Mouse (Mus musculus) midbrain, embryonic 13.5 days (tissue): ENCODE measurements around the gene Abca4. TPM values are rescaled to one million over a fixed set of nuclear protein-coding genes. Genes with fewer than 3 reads are reported as not detected.

Experiments used
- ATAC-seq: fragments of 200-750 bp; cut with Nextera tagmentation; 2 replicates; pipeline ENCODE4 v1.8.0; 2017; ENCODE audit warnings: mild to moderate bottlenecking, moderate TSS enrichment, moderate library complexity
- H3K27ac ChIP-seq: fragments of 300-500 bp; sonication (generic); 2 replicates; pipeline ENCODE4 v1.5.1; 2015; ENCODE audit warnings: inconsistent platforms, mild to moderate bottlenecking, moderate library complexity
- H3K27me3 ChIP-seq: fragments of 300-500 bp; sonication (generic); 2 replicates; pipeline ENCODE4 v1.6.1; 2015; ENCODE audit warnings: mild to moderate bottlenecking, inconsistent platforms
- H3K36me3 ChIP-seq: fragments of 300-500 bp; sonication (generic); 2 replicates; pipeline ENCODE4 v1.6.1; 2015; ENCODE audit warnings: mild to moderate bottlenecking, inconsistent platforms
- H3K4me1 ChIP-seq: fragments of 300-500 bp; sonication (generic); replicated peaks from 2 replicates; pipeline ENCODE4 v1.6.1; 2015; ENCODE audit warnings: inconsistent platforms
- H3K4me2 ChIP-seq: fragments of 300-500 bp; sonication (generic); replicated peaks from 2 replicates; pipeline ENCODE4 v1.6.1; 2015; ENCODE audit warnings: moderate library complexity, mild to moderate bottlenecking, inconsistent platforms
- H3K4me3 ChIP-seq: fragments of 300-500 bp; sonication (generic); replicated peaks from 2 replicates; pipeline ENCODE4 v1.5.1; 2015; ENCODE audit warnings: mild to moderate bottlenecking, inconsistent platforms
- H3K9ac ChIP-seq: fragments of 300-500 bp; sonication (generic); replicated peaks from 2 replicates; pipeline ENCODE4 v1.6.1; 2015; ENCODE audit warnings: mild to moderate bottlenecking, inconsistent platforms
- H3K9me3 ChIP-seq: fragments of 300-500 bp; sonication (generic); 2 replicates; pipeline ENCODE4 v1.6.1; 2016; ENCODE audit warnings: mild to moderate bottlenecking, inconsistent platforms
- WGBS: fragments of 180-500 bp; shearing (Covaris S2); methylation state at CpG from one replicate; pipeline ENCODE4 v1.1.7; 2015; 5-methylcytosine and 5-hydroxymethylcytosine counted together
- polyA plus RNA-seq: library from polyadenylated mRNA; unstranded; fragments of >200 nt; fragmentation: Nextera tagmentation; extraction: Ambion mirVana; gene quantifications from 2 replicates; pipeline ENCODE4 v1.2.1, GENCODE M21; 2015

Abca4 gene
- polyA plus RNA-seq, 1 experiment from 2014 or later, result 1.3 TPM

DNA sequence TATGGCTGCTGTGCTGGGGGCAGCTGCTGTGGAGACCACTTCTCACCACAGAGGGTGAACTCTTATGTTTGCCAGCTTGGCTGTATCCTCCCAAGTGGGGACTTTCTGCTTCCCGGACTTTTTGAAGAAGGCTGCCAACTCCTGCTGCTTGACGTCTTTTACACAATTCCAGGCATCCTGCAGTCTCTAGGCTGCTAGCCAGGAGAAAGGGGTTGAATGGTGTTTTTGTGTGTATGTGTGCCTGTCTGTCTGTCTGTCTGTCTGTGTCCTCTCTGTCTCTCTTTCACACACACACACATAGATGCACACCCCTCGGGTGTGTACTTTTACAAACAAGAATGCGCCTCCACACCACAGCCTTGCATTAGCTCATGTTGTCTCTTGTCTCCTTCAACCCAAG lies 108.2 kb downstream of the Abca4 start:
- H3K27me3 ChIP-seq, result no peaks in the 10 kb centered on the region
- WGBS, result 70% methylated on average over 4 of the region's 4 CpGs

DNA sequence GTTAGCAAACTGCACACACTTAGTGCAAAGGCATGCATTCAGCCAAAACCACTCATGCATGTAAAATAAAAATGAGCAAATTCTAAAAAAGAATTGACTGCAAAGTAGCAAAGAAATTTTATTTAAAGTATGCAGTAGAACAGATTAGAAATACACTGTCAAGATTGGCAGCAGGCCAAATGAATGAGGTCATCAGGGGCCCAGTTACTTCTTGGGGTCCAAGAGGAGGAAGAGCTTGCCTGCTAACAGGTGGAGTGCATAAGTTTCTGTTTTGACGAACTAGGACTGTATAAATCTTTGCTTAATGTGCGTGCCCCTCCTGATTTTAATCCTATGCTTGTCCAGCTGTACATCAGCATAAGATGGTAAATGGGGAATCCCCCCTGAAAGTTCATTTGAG lies 109.8 kb downstream of the Abca4 start:
- Histone ChIP-seq H3K27ac (no peak overlapping the region), H3K4me1 (no peaks in the 10 kb centered on the region), H3K4me2 (no peak overlapping the region), H3K9ac (no peak overlapping the region), H3K27me3 (no peaks in the 10 kb centered on the region), H3K36me3 (no peaks in the 10 kb centered on the region), H3K4me3 (no peak overlapping the region), H3K9me3 (no peaks in the 10 kb centered on the region)
- 84% methylated on average over 2 of the region's 2 CpGs for WGBS
- no peak for ATAC-seq

More for the DNA sequence above, 108.2 kb downstream of the Abca4 start:
- H3K4me2 ChIP-seq, result no peak overlapping the region
- no peak overlapping the region for H3K27ac ChIP-seq
- H3K9me3 ChIP-seq, result no peaks in the 10 kb centered on the region
- H3K4me1 ChIP-seq, result no peaks in the 10 kb centered on the region
- no peak overlapping the region for H3K9ac ChIP-seq
- no peak overlapping the region for H3K4me3 ChIP-seq
- no peaks in the 10 kb centered on the region for H3K36me3 ChIP-seq
- no peak for ATAC-seq

DNA sequence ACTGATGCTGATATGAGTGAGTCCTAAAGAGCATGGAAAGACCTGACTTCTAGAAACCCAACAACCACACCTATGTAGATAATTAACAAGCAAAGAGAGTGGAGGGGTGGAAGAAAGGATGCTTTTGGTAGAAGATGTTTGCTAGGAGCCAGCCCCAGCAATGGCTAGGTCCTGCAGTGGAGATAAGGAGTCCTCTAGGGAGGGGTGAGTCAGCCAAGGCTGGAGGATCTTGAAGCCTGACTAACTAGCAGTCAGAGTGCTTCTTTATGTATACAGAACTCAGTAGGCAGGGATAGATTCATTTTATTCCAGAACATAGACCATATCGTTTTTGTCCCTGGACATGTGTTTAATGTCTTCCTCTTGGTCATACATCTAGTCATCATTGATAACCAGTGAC lies 115.2 kb downstream of the Abca4 start:
- H3K4me3 ChIP-seq, result no peak overlapping the region
- H3K9ac ChIP-seq, result no peak overlapping the region
- no peak overlapping the region for H3K4me2 ChIP-seq
- no peak overlapping the region for H3K27ac ChIP-seq
- ATAC-seq, result no peak
- H3K36me3 ChIP-seq, result no peaks in the 10 kb centered on the region
- no peaks in the 10 kb centered on the region for H3K9me3 ChIP-seq
- H3K4me1 ChIP-seq, result no peaks in the 10 kb centered on the region
- H3K27me3 ChIP-seq, result no peaks in the 10 kb centered on the region
- WGBS, result 94% methylated on average over 1 of the region's 1 CpGs

DNA sequence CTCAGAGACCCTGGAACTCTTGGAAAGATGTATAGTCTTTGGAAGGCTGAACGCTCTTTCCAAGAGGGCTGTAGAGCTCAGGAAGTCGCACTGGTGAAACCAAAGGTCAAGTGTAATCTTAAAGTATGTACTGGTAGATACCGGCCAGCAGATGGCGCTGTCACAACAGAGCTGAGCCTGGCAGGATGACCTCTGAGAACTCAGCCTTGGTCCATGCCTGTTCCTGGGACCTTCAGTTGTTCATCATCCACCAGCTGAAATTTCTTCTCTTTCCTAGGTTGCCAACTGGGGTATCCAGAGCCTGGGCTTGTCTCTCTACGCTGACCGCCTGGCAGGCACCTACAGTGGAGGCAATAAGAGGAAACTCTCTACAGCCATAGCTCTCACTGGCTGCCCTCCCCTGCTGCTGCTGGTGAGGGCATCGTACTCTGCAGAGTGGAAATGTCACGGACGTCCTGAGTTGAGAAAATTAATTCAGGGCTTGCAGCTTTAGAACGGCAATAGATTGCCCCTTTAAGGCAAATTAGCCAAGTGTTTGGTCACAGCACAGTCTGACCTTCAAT lies 125.5 kb downstream of the Abca4 start:
- no peak for ATAC-seq

DNA sequence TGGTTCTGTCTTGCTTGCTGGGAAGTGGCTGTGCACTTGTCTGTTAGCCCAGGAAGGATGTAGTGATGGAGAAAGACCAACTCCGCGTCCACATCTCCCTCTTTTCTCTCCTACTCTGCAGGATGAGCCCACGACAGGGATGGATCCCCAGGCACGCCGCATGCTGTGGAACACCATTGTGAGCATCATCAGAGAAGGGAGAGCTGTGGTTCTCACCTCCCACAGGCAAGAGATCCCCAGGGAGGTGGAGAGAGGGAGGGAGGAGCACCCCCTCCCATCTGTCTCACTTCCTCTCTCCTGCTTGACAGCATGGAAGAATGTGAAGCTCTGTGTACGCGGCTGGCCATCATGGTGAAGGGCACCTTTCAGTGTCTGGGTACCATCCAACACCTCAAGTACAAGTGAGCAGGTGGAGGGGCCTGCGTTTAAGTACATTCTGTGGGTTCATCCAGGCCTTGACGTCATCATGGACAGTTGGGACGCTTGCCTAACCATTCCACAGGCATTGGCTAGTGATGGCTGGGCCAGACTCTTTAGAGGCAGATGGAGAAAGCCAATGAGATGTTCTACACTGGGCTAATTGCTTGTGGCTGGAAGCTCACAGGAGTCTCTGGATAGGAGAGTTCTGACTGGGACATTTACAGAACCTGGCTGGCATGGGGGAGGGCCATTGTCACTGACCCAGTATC lies 126.5 kb downstream of the Abca4 start:
- no peak overlapping the region for H3K27ac ChIP-seq
- no peak overlapping the region for H3K9ac ChIP-seq
- ATAC-seq, result no peak
- H3K4me2 ChIP-seq, result no peak overlapping the region
- H3K4me1 ChIP-seq, result peaks cover 9% of the 10 kb centered on the region
- H3K4me3 ChIP-seq, result no peak overlapping the region
- no peaks in the 10 kb centered on the region for H3K9me3 ChIP-seq
- no peaks in the 10 kb centered on the region for H3K27me3 ChIP-seq
- H3K36me3 ChIP-seq, result no peaks in the 10 kb centered on the region
- WGBS, result 86% methylated on average over 10 of the region's 10 CpGs

More for the DNA sequence above, 125.5 kb downstream of the Abca4 start:
- Histone ChIP-seq H3K9ac (no peak overlapping the region), H3K27ac (no peak overlapping the region), H3K4me2 (no peak overlapping the region), H3K27me3 (no peaks in the 10 kb centered on the region), H3K9me3 (no peaks in the 10 kb centered on the region), H3K4me3 (no peak overlapping the region), H3K4me1 (peaks cover 9% of the 10 kb centered on the region), H3K36me3 (no peaks in the 10 kb centered on the region)
- WGBS, result 40% methylated on average over 10 of the region's 10 CpGs

DNA sequence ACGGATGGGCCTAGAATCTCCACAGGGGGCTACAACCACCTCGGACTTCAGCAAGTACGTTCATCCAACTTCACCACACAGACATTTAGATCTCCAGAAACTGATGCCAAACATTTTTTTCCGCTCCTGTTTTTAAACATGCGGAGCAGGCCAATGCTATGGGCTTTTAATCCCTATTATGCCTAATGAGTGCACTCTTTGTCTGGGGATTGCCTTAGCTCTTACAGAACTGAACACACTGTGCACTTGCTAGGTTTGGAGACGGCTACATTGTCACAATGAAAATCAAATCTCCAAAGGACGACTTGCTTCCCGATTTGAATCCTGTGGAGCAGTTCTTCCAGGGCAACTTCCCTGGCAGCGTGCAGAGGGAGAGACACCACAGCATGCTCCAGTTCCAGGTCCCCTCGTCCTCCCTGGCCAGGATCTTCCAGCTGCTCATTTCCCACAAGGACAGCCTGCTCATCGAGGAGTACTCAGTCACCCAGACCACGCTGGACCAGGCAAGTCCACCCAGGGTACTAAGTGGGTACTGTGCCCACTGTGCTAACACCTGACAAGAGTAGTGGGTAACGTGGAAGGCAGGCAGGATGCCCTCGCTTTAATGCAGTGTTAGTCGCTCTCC lies 129.4 kb downstream of the Abca4 start:
- peaks cover 9% of the 10 kb centered on the region for H3K4me1 ChIP-seq
- 45% methylated on average over 15 of the region's 15 CpGs for WGBS
- no peak overlapping the region for H3K4me3 ChIP-seq
- no peak overlapping the region for H3K4me2 ChIP-seq
- H3K36me3 ChIP-seq, result no peaks in the 10 kb centered on the region
- H3K27me3 ChIP-seq, result no peaks in the 10 kb centered on the region
- no peaks in the 10 kb centered on the region for H3K9me3 ChIP-seq
- ATAC-seq, result peak; percentile 62; the same call in 1 of the 2 replicates
- peak overlapping the region; percentile 17 for H3K27ac ChIP-seq
- H3K9ac ChIP-seq, result no peak overlapping the region

DNA sequence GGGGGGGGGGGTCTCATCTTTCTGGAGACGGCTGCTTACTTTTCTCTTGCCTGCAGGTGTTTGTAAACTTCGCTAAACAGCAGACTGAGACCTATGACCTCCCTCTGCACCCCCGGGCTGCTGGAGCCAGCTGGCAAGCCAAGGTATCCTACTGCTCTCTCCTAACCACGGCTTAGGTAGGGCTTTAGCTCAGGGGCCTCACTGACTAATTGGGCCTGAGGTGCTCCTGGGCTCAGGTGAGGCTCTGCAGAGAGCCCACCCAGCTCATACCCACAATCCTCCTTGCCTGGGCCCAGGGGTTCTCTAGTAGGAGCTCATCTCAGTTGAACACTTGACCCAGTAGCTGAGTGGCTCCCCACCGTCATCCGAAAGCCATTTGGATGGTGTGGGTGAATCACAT lies 131.8 kb downstream of the Abca4 start:
- Histone ChIP-seq H3K4me3 (no peak overlapping the region), H3K9me3 (no peaks in the 10 kb centered on the region), H3K27me3 (no peaks in the 10 kb centered on the region), H3K36me3 (no peaks in the 10 kb centered on the region), H3K27ac (no peak overlapping the region), H3K9ac (no peak overlapping the region), H3K4me2 (no peak overlapping the region), H3K4me1 (peaks cover 9% of the 10 kb centered on the region)
- no peak for ATAC-seq
- 77% methylated on average over 6 of the region's 6 CpGs for WGBS

DNA sequence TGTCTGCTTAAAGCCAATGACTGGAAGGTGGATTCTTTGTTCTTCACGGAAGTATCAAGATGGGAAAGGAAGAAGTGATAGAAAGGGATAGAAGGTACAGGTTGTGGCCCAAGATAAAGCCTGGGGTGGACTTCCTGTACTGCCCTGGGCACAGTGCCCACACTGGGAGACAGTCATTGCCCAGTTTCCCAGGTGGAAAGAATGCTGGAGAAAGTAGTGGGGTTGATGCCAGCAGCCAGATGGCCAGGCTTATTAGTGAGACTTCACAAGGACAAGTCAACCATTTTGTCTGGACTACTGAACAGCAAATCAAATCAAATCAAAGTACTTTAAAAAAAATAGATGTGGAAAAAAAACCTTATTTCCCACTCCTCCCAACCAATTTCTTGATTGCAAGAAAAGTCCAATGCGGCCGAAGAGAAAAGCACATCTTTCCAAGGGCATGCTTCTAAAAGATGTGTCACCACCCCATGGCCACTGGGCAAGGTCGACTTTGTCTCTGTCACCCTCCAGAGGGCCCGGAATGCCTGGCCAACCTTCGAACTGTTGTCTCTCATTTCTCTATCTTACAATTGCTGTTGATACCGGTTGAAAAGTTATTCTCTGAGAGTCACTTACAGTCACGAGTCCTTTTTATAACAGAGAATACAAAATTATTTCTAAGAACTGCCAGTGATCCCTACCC lies 132.6 kb downstream of the Abca4 start:
- 91% methylated on average over 8 of the region's 8 CpGs for WGBS
- no peak overlapping the region for H3K4me2 ChIP-seq

DNA sequence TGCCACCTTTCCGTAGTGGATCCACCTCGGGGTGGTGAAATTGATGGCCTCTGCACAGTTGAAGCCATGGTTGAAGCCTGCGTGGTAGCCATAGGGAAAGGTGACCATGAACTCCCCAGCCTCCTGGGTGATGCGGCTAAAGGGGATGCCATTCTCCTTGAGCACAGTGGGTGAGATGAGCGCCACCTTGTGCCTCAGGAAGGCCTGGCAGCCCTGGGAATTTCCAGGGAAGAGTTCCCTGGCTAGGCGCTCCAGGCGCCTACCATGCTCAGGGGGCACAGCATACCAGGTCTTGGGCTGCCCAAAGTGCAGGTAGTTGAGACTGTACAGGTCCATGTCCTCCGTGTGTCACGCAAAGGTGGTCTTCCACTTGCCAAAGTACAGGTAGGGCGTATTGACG lies 139.9 kb downstream of the Abca4 start:
- Histone ChIP-seq H3K27me3 (no peaks in the 10 kb centered on the region; the same call in 1 of the 2 replicates), H3K9me3 (no peaks in the 10 kb centered on the region), H3K9ac (no peak overlapping the region), H3K4me2 (no peak overlapping the region), H3K27ac (no peak overlapping the region), H3K4me3 (no peak overlapping the region), H3K36me3 (no peaks in the 10 kb centered on the region), H3K4me1 (no peaks in the 10 kb centered on the region)
- WGBS, result 50% methylated on average over 11 of the region's 11 CpGs
- no peak for ATAC-seq

More for the DNA sequence above, 132.6 kb downstream of the Abca4 start:
- H3K36me3 ChIP-seq, result no peaks in the 10 kb centered on the region
- no peak overlapping the region for H3K27ac ChIP-seq
- H3K9me3 ChIP-seq, result no peaks in the 10 kb centered on the region
- ATAC-seq, result no peak
- no peak overlapping the region for H3K9ac ChIP-seq
- H3K4me3 ChIP-seq, result no peak overlapping the region
- peaks cover 9% of the 10 kb centered on the region for H3K4me1 ChIP-seq
- H3K27me3 ChIP-seq, result no peaks in the 10 kb centered on the region

DNA sequence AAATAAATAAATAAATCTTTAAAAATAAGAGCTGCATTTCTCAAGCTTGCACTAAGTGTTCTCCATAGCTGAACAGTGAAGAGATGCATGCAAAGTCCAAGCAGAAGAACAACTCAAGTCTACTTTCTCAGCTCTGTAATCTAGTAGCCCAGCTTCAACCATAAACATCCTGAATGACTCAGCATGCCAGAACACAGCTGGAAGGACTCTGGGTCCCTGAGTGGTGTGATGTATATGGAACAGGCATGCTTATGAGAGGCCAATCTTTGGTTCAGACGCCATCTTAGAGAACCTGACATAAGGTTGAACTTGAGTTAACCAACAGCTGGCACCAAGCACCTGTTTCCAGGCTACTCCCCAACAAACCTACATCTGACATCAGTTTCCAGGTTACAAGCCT lies 142.7 kb downstream of the Abca4 start:
- no peak overlapping the region for H3K9ac ChIP-seq
- H3K4me3 ChIP-seq, result no peak overlapping the region
- WGBS, result 81% methylated on average over 1 of the region's 1 CpGs
- no peaks in the 10 kb centered on the region for H3K36me3 ChIP-seq
- H3K4me2 ChIP-seq, result no peak overlapping the region
- no peaks in the 10 kb centered on the region for H3K9me3 ChIP-seq
- H3K27me3 ChIP-seq, result no peaks in the 10 kb centered on the region; the same call in 1 of the 2 replicates
- no peaks in the 10 kb centered on the region for H3K4me1 ChIP-seq
- ATAC-seq, result no peak
- H3K27ac ChIP-seq, result no peak overlapping the region

DNA sequence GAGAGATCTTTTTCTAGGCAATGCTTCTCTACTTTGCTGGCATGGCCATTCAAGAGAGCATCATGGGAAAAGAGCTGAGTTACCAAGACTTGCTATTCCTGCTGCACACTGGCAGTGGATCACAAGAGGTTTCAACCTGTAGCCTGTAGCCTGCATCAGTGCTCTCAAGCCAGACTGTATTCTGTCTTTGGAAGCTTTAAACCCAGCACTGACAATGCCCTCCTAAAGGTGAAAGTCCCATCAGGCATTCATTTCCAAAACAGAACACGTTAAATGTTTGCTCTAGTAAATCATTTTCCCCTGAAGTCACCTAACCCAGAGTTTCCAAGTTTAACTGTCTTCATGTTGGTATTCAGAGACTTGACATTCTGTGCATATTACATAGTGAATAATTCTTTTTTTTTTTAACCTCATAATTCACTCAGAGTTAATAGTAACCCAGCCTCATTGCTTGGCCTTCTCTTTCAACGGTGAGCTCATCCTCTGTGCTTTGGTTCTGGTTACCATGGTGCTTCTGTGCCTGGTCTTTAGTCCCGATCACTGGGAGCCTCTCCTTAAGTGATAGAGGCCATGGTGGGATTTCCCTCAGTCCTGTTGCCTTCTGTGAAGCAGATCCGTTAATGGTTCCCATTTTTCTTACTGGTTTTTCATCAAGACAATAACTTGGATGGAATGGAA lies 152.5 kb downstream of the Abca4 start:
- Histone ChIP-seq H3K4me1 (no peaks in the 10 kb centered on the region), H3K27ac (no peak overlapping the region), H3K27me3 (no peaks in the 10 kb centered on the region), H3K36me3 (no peaks in the 10 kb centered on the region), H3K4me3 (no peak overlapping the region), H3K4me2 (no peak overlapping the region), H3K9me3 (no peaks in the 10 kb centered on the region), H3K9ac (no peak overlapping the region)
- ATAC-seq, result no peak
- 74% methylated on average over 4 of the region's 4 CpGs for WGBS

DNA sequence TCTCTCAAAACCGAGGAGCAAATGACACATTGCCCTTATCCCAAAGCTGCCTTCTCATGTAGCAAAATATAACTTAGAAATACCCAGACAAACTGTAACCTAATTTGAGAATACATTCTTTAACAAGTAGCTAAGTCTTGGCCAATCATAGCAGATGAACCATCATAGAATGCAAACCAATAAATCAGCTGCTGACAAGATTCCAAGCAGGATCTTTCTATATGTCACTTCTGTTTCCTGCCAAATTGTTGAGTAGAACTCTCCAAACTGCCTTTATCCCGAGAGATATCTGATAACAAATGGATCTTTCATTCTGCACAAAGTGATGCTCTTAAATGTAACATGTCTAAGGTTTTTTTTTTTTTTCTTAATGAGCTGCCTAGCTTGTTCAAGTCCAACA lies 154.3 kb downstream of the Abca4 start:
- peaks cover 10% of the 10 kb centered on the region for H3K4me1 ChIP-seq
- H3K4me3 ChIP-seq, result no peak overlapping the region
- WGBS, result 96% methylated on average over 2 of the region's 2 CpGs
- no peaks in the 10 kb centered on the region for H3K9me3 ChIP-seq
- H3K4me2 ChIP-seq, result no peak overlapping the region
- no peak for ATAC-seq
- no peak overlapping the region for H3K9ac ChIP-seq
- H3K36me3 ChIP-seq, result no peaks in the 10 kb centered on the region
- H3K27ac ChIP-seq, result no peak overlapping the region
- H3K27me3 ChIP-seq, result no peaks in the 10 kb centered on the region
